In the genomic region with DNA sequence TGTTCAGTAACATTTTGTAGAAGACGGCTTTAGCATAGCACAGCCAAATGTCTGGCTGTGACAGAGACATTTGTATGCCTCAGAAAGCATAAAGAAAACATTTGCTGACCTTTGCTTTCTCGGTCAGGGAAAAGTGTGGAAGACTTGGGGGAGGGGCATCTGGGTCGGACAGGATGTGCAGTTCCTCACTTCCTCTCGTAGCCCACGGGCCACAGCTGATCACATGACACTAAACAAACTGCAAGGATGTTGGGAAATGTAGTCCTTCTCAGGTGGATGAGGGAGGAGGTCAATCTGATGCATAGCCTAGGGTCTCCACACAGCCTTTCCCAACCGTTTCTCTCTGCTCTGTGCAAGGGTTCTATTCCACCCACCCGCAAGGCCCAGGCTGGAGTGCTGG, we compare ENCODE assay signal across 1 mouse cellular context.
TF ChIP-seq lines count a peak whose summit lies in the region.

No protein-coding gene starts in this region.

TF ChIP-seq in MEL, 35 proteins besides CTCF, POLR2A, EP300 and RAD21 (continued from another document):
- TF ChIP-seq USF2 (IDR thresholded peaks at IDR 0.05; ENCODE audit: borderline replicate concordance in 1 of 2, insufficient read depth in 1 of 2, low read depth in 1 of 2, low read length in 2 of 2) (0 out of 4 replicates have a peak, but pooled peaks of 1 of the 2 experiments have one; percentile 16), MEF2A (IDR thresholded peaks at IDR 0.05; ENCODE audit: extremely low read depth, insufficient replicate concordance, low read depth, low read length, poor library complexity, severe bottlenecking) (no peak), BHLHE40 (IDR thresholded peaks at IDR 0.05; ENCODE audit: borderline replicate concordance, low read depth, low read length) (no peak), SMC3 (IDR thresholded peaks at IDR 0.05; ENCODE audit: low read depth, low read length) (no peak), UBTF (IDR thresholded peaks at IDR 0.05; ENCODE audit: borderline replicate concordance, insufficient read depth, low read depth, low read length) (no peak)
